Mouse (Mus musculus): ENCODE results near the gene Chst12.

The Chst12 gene

DNA sequence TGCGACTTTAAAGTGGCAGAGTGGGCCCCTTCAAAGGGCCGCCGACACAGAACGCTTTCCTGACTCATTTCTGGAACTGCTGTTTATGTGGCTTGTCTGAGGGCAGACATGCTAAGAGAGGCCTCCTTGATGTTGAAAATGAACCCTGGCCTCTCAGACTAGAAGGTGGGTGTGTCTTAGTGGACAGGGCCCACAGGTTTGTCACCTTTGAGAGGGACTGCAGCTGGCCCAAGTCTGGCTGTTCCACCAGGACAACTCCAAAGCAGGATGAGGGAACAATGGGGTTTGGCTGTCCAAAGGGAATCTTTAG, 12.5 kb downstream of the Chst12 start:
- no peak for DNase-seq

DNA sequence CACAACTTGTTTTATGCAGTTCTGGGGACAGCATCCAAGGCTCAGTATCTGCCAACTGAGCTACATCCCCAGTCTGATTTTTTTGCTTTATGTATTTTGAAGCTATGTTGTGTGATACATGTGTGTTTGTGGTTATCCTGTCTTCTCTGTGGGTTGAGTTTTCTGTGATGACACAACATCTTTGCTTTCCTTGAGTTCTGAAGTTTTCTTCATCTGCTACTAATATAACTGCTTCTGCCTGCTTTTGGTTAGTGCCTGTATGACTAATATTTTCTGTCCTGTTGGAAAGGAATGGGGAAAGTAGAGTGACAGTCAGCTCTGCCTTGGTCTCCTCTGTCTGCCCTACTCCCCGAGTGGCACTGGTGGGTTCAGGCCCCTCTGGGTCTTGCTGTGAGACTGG, 15.8 kb downstream of the Chst12 start:
- DNase-seq: no peak

DNA sequence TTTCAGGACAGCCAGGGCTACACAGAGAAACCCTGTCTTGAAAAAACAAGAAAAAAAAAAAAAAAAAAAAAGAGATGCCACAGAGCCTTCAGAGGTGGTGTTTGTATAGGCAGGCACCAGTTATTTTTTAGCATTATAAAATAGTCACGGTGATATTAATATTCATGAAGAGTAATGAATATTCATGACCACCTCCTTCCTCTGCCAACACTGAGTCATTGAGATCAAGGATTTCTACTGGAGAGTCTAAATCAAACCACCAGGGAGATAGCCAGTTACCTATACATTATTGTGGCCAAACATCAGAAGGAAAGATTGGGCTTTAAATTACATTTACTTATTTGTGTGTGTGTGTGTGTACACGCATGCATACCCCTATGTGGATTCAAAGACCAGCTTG, 21.4 kb downstream of the Chst12 start:
- no peak for DNase-seq

DNA sequence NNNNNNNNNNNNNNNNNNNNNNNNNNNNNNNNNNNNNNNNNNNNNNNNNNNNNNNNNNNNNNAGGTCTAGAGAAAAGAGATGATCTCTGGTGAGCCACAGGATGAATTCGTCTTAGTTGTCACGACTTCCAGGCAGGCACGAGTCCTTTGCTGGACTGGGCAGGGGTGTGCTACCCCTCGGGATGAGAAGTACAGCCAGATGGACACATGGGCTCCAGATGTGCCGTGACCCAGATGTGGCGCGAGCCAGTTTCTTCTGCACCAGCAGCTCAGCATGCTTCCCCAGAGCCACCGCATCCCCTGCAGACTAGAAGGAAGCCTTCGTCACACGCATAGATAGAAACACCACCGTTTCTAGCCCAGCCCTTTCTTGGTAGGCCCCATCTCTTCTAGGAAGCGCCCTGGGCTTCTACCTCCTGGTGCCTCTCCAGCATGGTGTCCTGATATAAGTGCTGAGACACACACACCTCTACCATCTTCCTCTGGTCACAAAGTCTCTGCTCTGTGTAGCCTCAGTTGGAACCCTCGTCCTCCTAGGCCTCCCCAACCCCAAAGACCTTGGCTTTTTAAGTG, 32.8 kb downstream of the Chst12 start:
- no peak for DNase-seq

DNA sequence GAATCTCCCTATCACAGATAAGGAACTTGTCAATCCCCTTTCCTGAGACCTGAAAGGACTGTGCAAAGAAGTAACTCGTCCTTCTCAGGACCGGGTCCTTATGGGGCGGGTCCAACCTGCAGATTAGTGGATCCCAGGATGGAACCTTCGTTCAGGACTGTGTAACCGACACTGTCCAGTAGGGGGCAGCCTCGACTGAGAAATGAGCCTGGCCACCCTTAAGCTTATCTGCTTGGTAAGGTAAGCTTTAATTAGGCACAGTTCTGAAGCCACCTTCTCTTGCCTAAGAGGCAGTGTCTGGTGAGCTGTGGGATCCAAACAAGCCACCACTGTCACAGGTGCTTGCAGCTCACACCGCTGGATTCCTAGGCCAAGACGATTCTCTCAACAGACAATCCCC, 34.8 kb downstream of the Chst12 start:
- peak; percentile 79 for DNase-seq

DNA sequence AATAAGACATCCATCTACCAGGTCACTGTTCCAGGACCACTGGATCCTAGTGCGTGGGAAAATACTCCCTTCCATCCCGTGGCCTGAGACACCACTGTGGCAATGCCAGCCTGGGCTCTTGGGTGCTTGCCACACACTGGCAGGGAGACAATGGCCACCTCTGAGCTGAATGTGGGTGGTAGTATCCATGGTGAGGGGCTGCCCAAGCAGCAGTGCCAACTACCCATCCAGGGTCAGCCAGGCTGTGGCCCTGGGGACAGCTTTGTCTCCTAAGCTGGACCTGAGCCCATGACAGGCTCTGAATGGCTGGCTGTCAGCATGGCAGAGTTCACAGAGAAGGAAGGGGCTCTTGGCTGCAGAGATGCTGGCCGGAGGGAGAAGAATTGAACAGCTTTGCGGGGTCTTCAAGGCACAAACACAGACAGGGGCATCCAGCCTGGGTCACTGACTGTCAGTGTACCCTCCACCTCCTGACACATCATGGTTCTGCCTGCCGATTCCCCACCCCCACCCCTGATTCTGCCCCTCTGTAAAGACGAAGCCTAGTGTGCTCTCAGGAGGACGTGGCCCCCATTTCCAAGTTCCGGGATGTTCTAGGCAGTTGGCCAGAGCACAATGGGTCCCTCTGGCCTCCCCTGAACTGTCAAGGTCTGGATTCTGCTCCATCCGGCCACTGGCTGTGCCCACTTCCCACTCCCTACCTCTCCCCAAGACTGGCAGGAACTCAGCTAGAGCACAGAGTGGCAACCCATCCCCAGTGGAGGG, 37.6 kb downstream of the Chst12 start:
- peak; percentile 55 for DNase-seq

DNA sequence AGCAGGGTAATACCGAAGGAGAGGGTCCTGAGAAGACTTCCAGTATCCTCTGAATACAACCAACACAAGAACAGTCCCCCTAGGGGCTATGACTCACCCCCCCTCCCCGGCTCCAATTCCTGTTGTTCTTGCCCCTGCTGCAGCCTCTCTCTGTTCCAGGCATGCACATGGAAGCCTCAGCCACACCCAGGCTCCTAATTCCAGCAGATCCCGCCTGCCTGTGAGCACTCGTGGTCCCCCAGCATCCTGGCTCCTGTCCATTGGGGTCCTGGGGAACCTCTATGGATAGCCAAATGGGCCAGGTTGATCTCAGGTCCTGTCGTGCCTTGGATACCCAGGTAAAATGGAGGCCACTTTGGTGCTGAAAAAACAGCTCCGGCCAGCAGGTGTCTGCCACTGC, 40.3 kb downstream of the Chst12 start:
- no peak for DNase-seq

DNA sequence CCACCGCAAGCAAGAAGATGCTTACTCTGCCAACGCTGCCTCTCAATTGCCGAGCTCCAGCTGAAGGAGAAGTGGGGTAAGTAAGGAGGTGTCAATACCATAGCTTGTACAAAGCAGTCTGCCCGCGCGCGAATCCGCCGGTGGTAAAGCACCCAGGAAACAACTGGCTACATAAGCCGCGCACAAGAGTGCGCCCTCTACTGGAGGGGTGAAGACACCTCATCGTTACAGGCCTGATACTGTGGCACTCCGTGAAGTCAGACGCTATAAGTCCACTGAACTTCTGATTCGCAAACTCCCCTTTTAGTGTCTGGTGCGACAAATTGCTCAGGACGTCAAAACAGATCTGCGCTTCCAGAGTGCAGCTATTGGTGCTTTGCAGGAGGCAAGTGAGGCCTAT, 41.0 kb downstream of the Chst12 start:
- DNase-seq: no peak

DNA sequence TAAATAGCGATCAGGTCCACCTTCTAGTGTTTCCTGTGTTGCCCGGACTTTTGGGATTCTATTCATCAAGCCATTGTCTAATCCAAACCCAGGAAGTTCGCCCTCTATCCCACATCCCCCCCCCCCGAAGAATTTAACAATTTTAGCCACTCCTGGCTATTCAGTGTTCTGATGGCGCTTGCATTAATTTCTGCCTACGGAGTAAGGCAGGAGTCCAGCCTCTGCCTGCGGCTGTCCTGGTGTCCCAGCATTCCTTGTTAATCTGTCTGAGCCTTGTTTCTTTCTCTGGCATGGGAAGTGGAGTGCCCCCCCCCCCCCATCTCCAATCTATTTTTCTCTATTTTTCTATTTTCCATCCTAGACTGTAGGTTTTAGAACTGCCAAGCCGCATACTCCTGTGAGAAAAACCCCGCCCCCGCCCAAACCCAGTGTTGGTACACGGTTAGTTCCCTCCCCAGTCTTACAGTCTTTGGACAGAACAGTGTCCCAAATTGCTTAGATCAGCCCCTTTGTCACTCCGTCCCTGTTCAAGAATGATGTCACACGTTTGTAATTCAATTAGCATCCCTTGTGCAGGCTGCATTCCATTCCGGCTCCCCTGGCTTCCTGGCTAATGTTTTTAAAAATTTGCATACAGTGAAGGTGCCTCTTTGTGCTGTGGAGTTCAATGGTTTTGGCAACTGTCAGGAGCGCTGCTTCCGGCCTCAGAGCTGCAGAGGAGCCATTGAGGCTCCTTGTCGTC, 44.1 kb downstream of the Chst12 start:
- DNase-seq: no peak

DNA sequence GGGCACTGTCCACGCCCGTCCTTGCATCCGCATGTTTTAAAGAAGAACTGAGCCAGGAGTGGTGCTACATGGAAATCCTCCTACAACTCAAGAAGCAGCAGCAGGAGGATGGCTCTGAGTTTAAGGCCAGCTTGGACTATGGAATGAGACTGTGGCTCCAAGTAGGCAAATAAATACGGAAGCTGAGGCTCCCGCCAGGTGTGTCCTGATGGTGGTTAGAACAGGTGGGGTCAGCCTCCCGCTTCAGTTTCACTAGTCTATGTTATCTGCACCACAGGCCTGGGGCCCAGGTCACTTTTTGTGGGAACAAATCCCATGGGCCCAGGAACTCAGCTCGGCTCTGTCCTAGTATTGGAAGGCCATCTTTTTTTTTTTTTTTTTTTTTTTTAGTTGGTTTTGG, 48.4 kb downstream of the Chst12 start:
- no peak for DNase-seq

DNA sequence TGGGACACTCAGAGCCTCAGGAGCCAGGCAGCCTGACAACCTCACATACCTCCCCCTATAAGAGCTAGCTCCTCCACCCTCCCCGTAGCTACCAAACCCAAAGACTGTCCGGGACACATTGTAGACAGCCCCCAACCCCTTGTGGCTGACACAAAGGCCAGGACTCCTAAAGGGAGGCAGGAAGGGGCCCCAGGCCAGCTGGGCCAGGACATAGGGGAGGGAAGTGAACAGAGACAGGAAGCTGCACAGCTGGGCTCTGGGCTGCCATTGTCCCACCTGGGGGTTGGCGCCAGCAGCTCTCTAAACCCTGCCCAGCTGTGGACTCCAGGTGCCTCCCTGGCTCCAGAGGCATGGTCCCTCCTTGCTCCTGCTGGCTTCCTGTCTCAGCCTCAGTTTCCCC, 51.5 kb downstream of the Chst12 start:
- DNase-seq: no peak

DNA sequence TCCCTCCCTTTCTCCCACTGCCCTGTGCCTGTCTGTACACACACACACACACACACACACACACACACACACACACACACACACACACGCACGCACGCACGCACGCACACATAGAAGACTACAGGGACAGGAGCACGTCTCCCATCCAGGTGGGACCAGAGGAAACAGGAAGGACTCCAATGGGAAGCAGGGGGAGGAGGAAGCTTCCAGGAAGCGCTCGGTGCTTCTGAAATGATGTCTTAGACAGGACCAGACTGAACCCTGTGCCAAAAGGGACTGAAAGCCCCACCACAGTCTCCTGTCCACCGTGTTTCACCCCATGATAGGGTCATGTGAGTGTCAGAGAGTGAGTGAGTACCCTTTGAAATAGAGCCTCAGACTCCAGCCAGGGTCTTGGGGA, 57.3 kb downstream of the Chst12 start:
- no peak for DNase-seq

DNA sequence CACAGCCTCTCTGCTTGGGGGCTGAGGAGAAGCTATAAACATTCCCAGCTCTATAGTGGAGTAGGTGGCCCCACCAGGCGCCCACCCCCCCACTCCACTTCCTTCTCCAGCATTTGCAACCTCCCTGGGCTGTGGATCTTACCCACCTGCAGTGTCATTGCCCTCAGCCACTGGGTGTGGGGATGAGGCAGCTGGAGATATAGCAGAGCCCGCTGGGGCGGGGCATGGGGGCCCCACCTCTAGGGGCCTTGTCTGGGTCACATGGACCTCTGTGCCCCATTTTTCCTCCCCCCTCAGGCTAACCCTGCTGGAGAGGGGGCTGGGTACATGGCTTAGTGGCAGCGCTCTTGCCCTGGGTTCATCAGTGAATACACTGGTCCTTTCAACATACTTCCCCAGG, 59.5 kb downstream of the Chst12 start, which contains the start of gene Grifin:
Gene Grifin, minus strand, starts transcription at position 176 of the 400 bp plus-strand sequence.
- DNase-seq: no peak

DNA sequence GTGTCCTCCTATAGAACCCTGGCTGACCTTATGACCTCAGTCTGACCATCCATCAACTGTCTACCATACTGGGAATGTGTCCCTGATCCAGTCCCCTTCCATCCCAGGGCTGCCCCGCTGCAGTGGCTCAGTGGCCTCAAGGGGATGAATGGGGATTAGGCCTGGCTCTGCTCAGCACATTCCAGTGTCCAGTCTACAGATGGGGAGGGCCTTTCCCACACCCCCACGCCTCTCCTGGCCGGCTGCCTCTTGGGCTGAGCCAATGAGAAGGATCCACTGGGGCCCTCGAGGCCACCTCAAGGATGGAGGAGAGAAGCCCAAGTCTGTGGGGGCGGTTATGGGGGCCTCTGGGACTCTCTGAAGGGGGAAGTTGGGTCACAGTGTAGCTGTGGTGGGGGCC, 60.1 kb downstream of the Chst12 start:
- no peak for DNase-seq

DNA sequence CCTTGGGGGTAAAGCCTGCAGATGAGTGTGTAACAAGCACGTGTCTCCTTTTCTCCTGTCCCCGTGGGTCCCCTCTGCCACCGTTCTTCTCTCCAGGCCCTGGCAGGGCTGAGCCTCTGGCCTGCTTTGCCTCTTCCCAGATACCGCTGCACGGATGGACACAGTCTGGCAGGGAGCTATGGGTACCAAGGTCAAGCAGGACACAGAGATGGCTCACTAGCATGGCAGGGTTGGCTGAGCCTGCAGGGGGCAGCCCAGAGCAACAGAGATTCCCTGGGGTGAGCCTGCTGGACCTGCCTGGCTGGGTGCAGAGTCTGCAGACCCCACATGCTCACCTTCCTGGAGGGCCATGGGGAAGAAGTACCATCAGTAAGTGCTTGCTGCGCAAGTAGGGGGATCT, 60.5 kb downstream of the Chst12 start:
- peak; percentile 51 for DNase-seq

DNA sequence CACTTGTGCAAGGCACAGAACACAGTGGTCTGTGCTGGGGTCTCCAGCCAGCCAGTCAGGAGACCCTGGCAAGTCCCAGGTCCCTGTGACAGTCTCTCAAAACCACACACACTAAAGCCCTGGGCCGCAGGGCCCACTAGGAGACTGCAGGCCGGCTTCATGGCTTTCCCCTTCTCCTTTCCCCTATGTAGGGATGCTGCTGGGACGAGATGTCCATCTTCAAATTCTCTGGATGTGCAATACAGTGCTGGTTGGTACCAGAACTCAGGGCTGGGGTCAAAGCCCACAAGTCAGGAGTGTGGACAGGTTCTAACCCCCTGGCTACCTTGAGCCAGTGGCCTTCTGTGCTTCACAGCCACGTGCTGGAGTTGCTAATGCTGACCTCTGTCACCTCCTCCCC, 60.9 kb downstream of the Chst12 start:
- DNase-seq: no peak

DNA sequence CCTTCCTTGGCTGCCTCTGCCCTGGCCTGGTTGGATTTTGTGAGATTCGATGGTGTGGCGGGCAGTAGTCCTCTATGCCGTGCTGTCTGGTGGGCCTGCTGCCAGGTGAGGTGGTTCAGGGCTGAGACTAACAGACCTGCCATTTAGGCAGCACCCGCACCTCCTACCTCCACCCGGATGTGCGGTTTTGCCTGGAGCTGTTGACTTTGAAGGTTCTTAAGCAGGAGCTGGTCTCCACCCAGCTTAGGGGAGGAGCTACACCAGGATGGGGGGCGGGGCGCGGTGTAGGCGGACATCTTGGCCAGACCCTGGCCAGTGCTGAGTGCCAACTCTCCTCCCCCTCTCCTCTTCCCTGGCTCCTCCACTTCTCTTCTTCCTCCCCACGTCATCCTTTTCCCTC, 62.0 kb downstream of the Chst12 start:
- DNase-seq: peak; percentile 53

DNA sequence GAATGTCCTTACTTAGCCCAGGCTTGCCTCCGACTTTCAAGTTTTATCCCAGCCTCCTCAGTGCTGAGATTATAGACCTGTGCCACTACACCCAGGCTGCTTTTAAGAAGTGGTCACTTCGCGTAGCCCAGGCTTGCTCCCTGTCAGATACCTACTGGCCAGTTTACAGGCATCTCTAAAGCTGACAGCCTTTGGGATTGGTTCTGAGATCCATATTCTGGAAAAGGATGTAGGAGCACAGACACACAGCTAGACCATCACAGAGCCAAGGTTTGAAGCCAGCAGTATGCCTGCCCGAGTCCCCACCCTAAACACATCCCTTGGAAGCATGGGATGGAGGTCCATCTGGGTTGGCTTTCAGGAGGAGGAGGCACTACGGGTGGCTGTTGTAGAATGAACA, 62.4 kb downstream of the Chst12 start:
- no peak for DNase-seq

DNA sequence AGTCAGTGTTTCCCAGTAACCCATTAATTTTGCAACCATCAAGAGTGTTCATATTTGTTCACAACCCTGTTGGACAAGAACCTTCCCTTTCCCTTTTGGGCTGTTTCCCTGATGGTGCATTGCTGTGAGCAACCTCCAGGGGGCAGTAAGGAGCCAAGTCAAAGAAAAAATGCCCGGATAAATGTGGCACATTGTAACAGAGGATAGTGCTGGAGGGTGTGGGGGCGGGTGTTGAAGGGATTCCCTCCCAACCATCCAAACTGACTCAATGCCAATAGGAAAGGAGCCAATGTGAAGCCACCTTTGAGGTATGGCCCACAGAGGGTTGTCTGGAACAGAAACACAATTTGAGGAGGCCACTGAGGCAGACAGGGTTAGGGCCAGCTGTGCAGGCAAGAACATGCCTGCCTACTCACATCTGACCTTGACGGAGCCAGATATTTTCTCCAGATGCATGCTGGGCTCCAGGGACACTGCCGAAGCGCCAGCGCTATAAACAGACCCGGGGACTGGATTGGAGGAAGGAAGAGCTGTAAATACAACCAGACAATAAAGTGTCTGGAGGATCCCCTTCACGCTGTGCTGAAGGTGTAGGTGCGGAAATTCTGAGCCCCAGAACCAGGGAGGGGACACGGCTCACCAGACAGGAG, 63.1 kb downstream of the Chst12 start:
- peak; percentile 63 for DNase-seq

DNA sequence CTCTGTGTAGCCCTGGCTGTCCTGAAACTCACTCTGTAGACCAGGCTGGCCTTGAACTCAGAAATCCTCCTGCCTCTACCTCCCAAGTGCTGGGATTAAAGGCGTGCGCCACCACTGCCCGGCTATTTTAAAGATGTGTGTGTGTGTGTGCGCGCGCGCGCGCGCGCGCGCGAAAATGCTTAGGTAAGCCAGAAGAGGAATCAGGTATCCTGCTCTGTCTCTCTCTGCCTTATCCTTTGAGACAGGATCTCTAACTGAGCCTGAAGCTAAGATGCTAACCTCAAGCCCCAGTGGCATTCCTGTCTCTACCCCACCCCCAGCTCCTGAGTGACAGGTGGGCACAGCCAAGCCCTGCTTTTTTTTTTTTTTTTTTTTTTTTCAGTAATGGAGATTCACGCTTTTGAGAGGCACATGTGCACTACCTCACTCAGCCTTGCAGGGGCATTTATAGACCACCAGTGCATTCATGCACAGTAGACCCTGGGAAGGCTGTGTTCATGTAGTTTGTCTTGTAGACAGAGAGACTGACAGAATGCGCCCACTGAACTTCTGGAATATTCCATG, 63.8 kb downstream of the Chst12 start:
- DNase-seq: no peak

DNA sequence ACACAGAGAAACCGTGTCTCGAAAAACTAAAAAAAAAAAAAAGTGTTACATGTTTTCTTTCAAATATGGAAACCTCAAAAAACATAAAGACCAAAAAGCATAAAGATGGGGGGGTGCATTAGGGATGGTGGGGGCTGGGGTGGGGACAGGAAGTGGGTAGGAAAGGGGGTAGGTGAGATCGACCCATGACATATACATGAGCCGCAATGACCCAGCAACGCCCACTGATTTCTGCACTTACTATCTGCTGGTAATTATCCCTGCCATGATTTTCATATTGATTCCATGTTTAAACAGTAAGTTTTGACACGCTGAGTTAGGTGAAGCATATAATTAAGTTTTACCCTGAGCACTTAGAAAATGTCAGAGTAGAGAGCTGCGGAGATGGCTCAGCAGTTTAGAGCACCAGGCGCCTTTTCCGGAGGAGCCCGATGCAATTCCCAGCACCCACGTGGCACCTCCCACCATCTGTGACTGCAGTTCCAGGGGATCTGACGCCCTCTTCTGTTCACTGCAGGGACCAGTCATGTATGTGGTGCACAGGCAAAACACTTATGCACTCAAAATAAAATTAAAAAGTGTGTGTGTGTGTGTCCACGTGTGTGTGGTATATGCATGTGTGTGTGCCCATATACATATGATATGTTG, 65.0 kb downstream of the Chst12 start:
- no peak for DNase-seq

DNA sequence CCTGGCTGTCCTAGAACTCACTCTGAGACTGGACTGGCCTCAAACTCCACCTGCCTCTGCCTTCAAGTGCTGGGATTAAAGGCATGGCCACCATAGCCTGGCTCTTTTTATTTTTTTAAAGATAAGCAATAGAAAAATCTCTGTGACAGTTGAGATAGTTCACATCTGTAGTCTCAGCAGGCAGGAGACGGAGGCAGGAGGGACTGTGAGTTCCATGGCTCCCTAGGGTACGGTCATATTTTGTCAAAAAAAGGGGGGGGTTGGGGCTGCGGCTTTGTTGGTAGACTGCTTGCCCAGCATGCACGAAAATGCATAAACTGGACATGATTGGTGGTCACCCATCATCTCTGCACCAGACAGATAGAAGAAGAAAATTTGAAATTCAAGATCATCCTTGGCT, 65.9 kb downstream of the Chst12 start:
- no peak for DNase-seq

DNA sequence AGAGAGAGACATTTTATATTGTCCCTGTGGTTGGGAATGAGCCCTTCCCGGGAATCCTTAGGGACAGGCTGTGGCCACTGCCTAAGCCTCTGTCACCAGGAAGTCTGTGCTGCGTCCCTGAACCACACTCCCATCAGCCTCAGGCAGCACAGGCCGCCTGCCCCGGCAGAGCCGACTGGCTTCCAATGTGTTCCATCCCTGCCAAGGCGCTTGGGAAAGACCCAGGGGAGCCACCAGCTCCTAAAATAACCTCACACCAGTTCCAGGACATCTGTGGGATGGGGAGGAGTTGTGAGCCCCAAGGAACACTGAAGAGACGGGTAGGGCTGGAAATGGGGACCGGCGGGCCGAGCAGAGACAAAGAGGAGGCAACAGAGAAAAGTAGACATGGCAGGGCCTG, 66.3 kb downstream of the Chst12 start:
- no peak for DNase-seq
